Mouse (Mus musculus): ENCODE data around the gene Mier2. TPM values are rescaled to one million over a fixed set of nuclear protein-coding genes. Genes with fewer than 3 reads are reported as not detected.

The Mier2 gene
- polyA plus RNA-seq (2014; fragmentation: Illumina TruSeq; extraction: RNeasy Lipid Tissue Mini Kit (QIAGEN cat#74804); ENCODE audit: insufficient read depth, low read depth, low replicate concordance) = 9.8 TPM

GRCm38 (mm10) chr10:79554330-79555237, at the start of gene Mier2:
Mier2 (minus strand) TSS chr10:79555199.

GRCm38 (mm10) chr10:79587061-79587751, 32.2 kb upstream of the Mier2 start, which contains the start of gene Theg:
Theg (minus strand) TSS chr10:79587331.

GRCm38 (mm10) chr10:79533126-79533911, 21.7 kb downstream of the Mier2 start, which contains the start of gene Plpp2:
Plpp2 (minus strand) TSS chr10:79533796.

Other genes starting within 250 kb of the Mier2 start
- not detected for gene Vmn2r82, start 198.7 kb downstream of the Mier2 start, polyA plus RNA-seq (2014; fragmentation: Illumina TruSeq; extraction: RNeasy Lipid Tissue Mini Kit (QIAGEN cat#74804); ENCODE audit: insufficient read depth, low read depth, low replicate concordance)
- not detected for gene Vmn2r83, start 86.5 kb downstream of the Mier2 start, polyA plus RNA-seq (2014; fragmentation: Illumina TruSeq; extraction: RNeasy Lipid Tissue Mini Kit (QIAGEN cat#74804); ENCODE audit: insufficient read depth, low read depth, low replicate concordance)
- gene Plpp2, start 21.4 kb downstream of the Mier2 start, polyA plus RNA-seq (2014; fragmentation: Illumina TruSeq; extraction: RNeasy Lipid Tissue Mini Kit (QIAGEN cat#74804); ENCODE audit: insufficient read depth, low read depth, low replicate concordance) = 17.7 TPM
- not detected for gene Theg, start 32.1 kb upstream of the Mier2 start, polyA plus RNA-seq (2014; fragmentation: Illumina TruSeq; extraction: RNeasy Lipid Tissue Mini Kit (QIAGEN cat#74804); ENCODE audit: insufficient read depth, low read depth, low replicate concordance)
- not detected for gene C2cd4c, start 58.8 kb upstream of the Mier2 start, polyA plus RNA-seq (2014; fragmentation: Illumina TruSeq; extraction: RNeasy Lipid Tissue Mini Kit (QIAGEN cat#74804); ENCODE audit: insufficient read depth, low read depth, low replicate concordance)
- 1.1 TPM for gene Shc2, start 82.7 kb upstream of the Mier2 start, polyA plus RNA-seq (2014; fragmentation: Illumina TruSeq; extraction: RNeasy Lipid Tissue Mini Kit (QIAGEN cat#74804); ENCODE audit: insufficient read depth, low read depth, low replicate concordance)
- gene Odf3l2, start 90.5 kb upstream of the Mier2 start, polyA plus RNA-seq (2014; fragmentation: Illumina TruSeq; extraction: RNeasy Lipid Tissue Mini Kit (QIAGEN cat#74804); ENCODE audit: insufficient read depth, low read depth, low replicate concordance) = not detected
- not detected for gene Madcam1, start 109.4 kb upstream of the Mier2 start, polyA plus RNA-seq (2014; fragmentation: Illumina TruSeq; extraction: RNeasy Lipid Tissue Mini Kit (QIAGEN cat#74804); ENCODE audit: insufficient read depth, low read depth, low replicate concordance)
- 27.9 TPM for gene Tpgs1, start 114.2 kb upstream of the Mier2 start, polyA plus RNA-seq (2014; fragmentation: Illumina TruSeq; extraction: RNeasy Lipid Tissue Mini Kit (QIAGEN cat#74804); ENCODE audit: insufficient read depth, low read depth, low replicate concordance)
- 73.4 TPM for gene Cdc34, start 127.0 kb upstream of the Mier2 start, polyA plus RNA-seq (2014; fragmentation: Illumina TruSeq; extraction: RNeasy Lipid Tissue Mini Kit (QIAGEN cat#74804); ENCODE audit: insufficient read depth, low read depth, low replicate concordance)
- gene Gzmm, start 133.8 kb upstream of the Mier2 start, polyA plus RNA-seq (2014; fragmentation: Illumina TruSeq; extraction: RNeasy Lipid Tissue Mini Kit (QIAGEN cat#74804); ENCODE audit: insufficient read depth, low read depth, low replicate concordance) = 1.4 TPM
- gene Bsg, start 149.3 kb upstream of the Mier2 start, polyA plus RNA-seq (2014; fragmentation: Illumina TruSeq; extraction: RNeasy Lipid Tissue Mini Kit (QIAGEN cat#74804); ENCODE audit: insufficient read depth, low read depth, low replicate concordance) = 666 TPM
- 0.48 TPM for gene Hcn2, start 161.4 kb upstream of the Mier2 start, polyA plus RNA-seq (2014; fragmentation: Illumina TruSeq; extraction: RNeasy Lipid Tissue Mini Kit (QIAGEN cat#74804); ENCODE audit: insufficient read depth, low read depth, low replicate concordance)
- 19.4 TPM for gene Polrmt, start 191.4 kb upstream of the Mier2 start, polyA plus RNA-seq (2014; fragmentation: Illumina TruSeq; extraction: RNeasy Lipid Tissue Mini Kit (QIAGEN cat#74804); ENCODE audit: insufficient read depth, low read depth, low replicate concordance)
- gene Fgf22, start 199.9 kb upstream of the Mier2 start, polyA plus RNA-seq (2014; fragmentation: Illumina TruSeq; extraction: RNeasy Lipid Tissue Mini Kit (QIAGEN cat#74804); ENCODE audit: insufficient read depth, low read depth, low replicate concordance) = not detected
- 25.3 TPM for gene Rnf126, start 211.8 kb upstream of the Mier2 start, polyA plus RNA-seq (2014; fragmentation: Illumina TruSeq; extraction: RNeasy Lipid Tissue Mini Kit (QIAGEN cat#74804); ENCODE audit: insufficient read depth, low read depth, low replicate concordance)
- gene Fstl3, start 222.1 kb upstream of the Mier2 start, polyA plus RNA-seq (2014; fragmentation: Illumina TruSeq; extraction: RNeasy Lipid Tissue Mini Kit (QIAGEN cat#74804); ENCODE audit: insufficient read depth, low read depth, low replicate concordance) = 20.4 TPM
- 0.08 TPM for gene Prss57, start 235.8 kb upstream of the Mier2 start, polyA plus RNA-seq (2014; fragmentation: Illumina TruSeq; extraction: RNeasy Lipid Tissue Mini Kit (QIAGEN cat#74804); ENCODE audit: insufficient read depth, low read depth, low replicate concordance)
- 18.7 TPM for gene Palm, start 238.4 kb upstream of the Mier2 start, polyA plus RNA-seq (2014; fragmentation: Illumina TruSeq; extraction: RNeasy Lipid Tissue Mini Kit (QIAGEN cat#74804); ENCODE audit: insufficient read depth, low read depth, low replicate concordance)